Mouse (Mus musculus) layer of hippocampus, postnatal 10 days (tissue): Measurements from ENCODE around the gene Mgat4b. TPM values are rescaled to one million over a fixed set of nuclear protein-coding genes. Genes with fewer than 3 reads are reported as not detected.

ENCODE experiments used
- microRNA-seq, 2 experiments: library from miRNA; unstranded; fragments of <30 nt; microRNA quantifications; one replicate each; pipeline ENCODE4 v1.2.0; 2021
- total RNA-seq, 2 experiments: library from RNA; stranded (reverse); gene quantifications; 2 replicates each; pipeline ENCODE4 v1.2.3; 2021

Gene Mgat4b
- total RNA-seq, 2 experiments from 2014 or later: 201 to 243 TPM

Small RNA genes lying within 50 kb of the gene (microRNA-seq; reads per million reads assigned to microRNA genes)
- gene Mir6919: 2.2 to 3.9 reads per million in 2 experiments

Other genes starting within 250 kb of the Mgat4b start
- 10 to 100 TPM; 84.5 to 87.4 TPM for gene Rnf130, start 185.5 kb upstream of the Mgat4b start, total RNA-seq
- gene Tbc1d9b, start 79.5 kb upstream of the Mgat4b start, total RNA-seq: 10 to 100 TPM; 74.0 to 76.4 TPM
- gene Mrnip, start 36.4 kb upstream of the Mgat4b start, total RNA-seq: 10 to 100 TPM; 20.5 to 21.3 TPM
- gene Sqstm1, start 63 bp upstream of the Mgat4b start, total RNA-seq: 100 to 1,000 TPM; 302 to 324 TPM
- gene Ltc4s, start 27.7 kb downstream of the Mgat4b start, total RNA-seq: 10 to 100 TPM in 1 of 2 experiments, 1 to 10 TPM in 1; 9.9 to 15.5 TPM
- gene Maml1, start 81.4 kb downstream of the Mgat4b start, total RNA-seq: 10 to 100 TPM in 1 of 2 experiments, 1 to 10 TPM in 1; 9.5 to 10.1 TPM
- 100 to 1,000 TPM; 413 to 414 TPM for gene Canx, start 114.8 kb downstream of the Mgat4b start, total RNA-seq
- gene Cby3, start 143.6 kb downstream of the Mgat4b start, total RNA-seq: not detected
- gene Hnrnph1, start 166.1 kb downstream of the Mgat4b start, total RNA-seq: 100 to 1,000 TPM; 321 to 338 TPM
- 10 to 100 TPM; 21.8 to 23.6 TPM for gene Rufy1, start 220.2 kb downstream of the Mgat4b start, total RNA-seq